Mouse (Mus musculus): ENCODE data around the gene Pde10a. TPM values are rescaled to one million over a fixed set of nuclear protein-coding genes. Genes with fewer than 3 reads are reported as not detected.
A peak's percentile ranks its signal among the peaks of the same experiment; 100 is the strongest.

Pde10a gene
- total RNA-seq, 2 experiments from 2014 or later = 20.2 to 21.3 TPM

- DNase-seq (ENCODE audit: low spot score in 2 of 2) = no peak
Measured at GRCm38 (mm10) chr17:8573542-8574260, 48.5 kb downstream of the Pde10a start.

- no peak for DNase-seq (ENCODE audit: low spot score in 2 of 2)
Measured at GRCm38 (mm10) chr17:8580360-8580759, 55.2 kb downstream of the Pde10a start.

GRCm38 (mm10) chr17:8581579-8581978 lies 56.4 kb downstream of the Pde10a start:
- DNase-seq (ENCODE audit: low spot score in 2 of 2) = no peak

- peak in 1 of 2 experiments; percentile 64 for DNase-seq (ENCODE audit: low spot score in 2 of 2)
Measured at GRCm38 (mm10) chr17:8592427-8593277, 67.5 kb downstream of the Pde10a start.

GRCm38 (mm10) chr17:8597790-8598189 lies 72.6 kb downstream of the Pde10a start:
- DNase-seq (ENCODE audit: low spot score in 2 of 2) = peak; percentile 15 to 19

GRCm38 (mm10) chr17:8602976-8603375 lies 77.8 kb downstream of the Pde10a start:
- no peak for DNase-seq (ENCODE audit: low spot score in 2 of 2)

- no peak for DNase-seq (ENCODE audit: low spot score in 2 of 2)
Measured at GRCm38 (mm10) chr17:8605921-8606320, 80.7 kb downstream of the Pde10a start.

GRCm38 (mm10) chr17:8606695-8607094 lies 81.5 kb downstream of the Pde10a start:
- DNase-seq (ENCODE audit: low spot score in 2 of 2) = no peak

GRCm38 (mm10) chr17:8611916-8612315 lies 86.7 kb downstream of the Pde10a start:
- no peak for DNase-seq (ENCODE audit: low spot score in 2 of 2)

- DNase-seq (ENCODE audit: low spot score in 2 of 2) = peak; percentile 40 to 74
Measured at GRCm38 (mm10) chr17:8613882-8614551, 88.8 kb downstream of the Pde10a start.

- no peak for DNase-seq (ENCODE audit: low spot score in 2 of 2)
Measured at GRCm38 (mm10) chr17:8620346-8620745, 95.2 kb downstream of the Pde10a start.

- DNase-seq (ENCODE audit: low spot score in 2 of 2) = no peak
Measured at GRCm38 (mm10) chr17:8621105-8621504, 95.9 kb downstream of the Pde10a start.

- no peak for DNase-seq (ENCODE audit: low spot score in 2 of 2)
Measured at GRCm38 (mm10) chr17:8621906-8622305, 96.7 kb downstream of the Pde10a start.

- no peak for DNase-seq (ENCODE audit: low spot score in 2 of 2)
Measured at GRCm38 (mm10) chr17:8626421-8626820, 101.2 kb downstream of the Pde10a start.

- DNase-seq (ENCODE audit: low spot score in 2 of 2) = no peak
Measured at GRCm38 (mm10) chr17:8631701-8632100, 106.5 kb downstream of the Pde10a start.

- no peak for DNase-seq (ENCODE audit: low spot score in 2 of 2)
Measured at GRCm38 (mm10) chr17:8633596-8633995, 108.4 kb downstream of the Pde10a start.

- DNase-seq (ENCODE audit: low spot score in 2 of 2) = no peak
Measured at GRCm38 (mm10) chr17:8634476-8634875, 109.3 kb downstream of the Pde10a start.

GRCm38 (mm10) chr17:8636231-8636630 lies 111.1 kb downstream of the Pde10a start:
- DNase-seq (ENCODE audit: low spot score in 2 of 2) = no peak

GRCm38 (mm10) chr17:8636691-8637090 lies 111.5 kb downstream of the Pde10a start:
- no peak for DNase-seq (ENCODE audit: low spot score in 2 of 2)

GRCm38 (mm10) chr17:8637181-8637580 lies 112.0 kb downstream of the Pde10a start:
- DNase-seq (ENCODE audit: low spot score in 2 of 2) = no peak

- no peak for DNase-seq (ENCODE audit: low spot score in 2 of 2)
Measured at GRCm38 (mm10) chr17:8639703-8640380, 114.7 kb downstream of the Pde10a start.
